Mouse (Mus musculus): ENCODE data around the gene A630095N17Rik. TPM values are rescaled to one million over a fixed set of nuclear protein-coding genes. Genes with fewer than 3 reads are reported as not detected.

A630095N17Rik gene
- polyA plus RNA-seq, 1 experiment from 2014 or later = not detected

DNA sequence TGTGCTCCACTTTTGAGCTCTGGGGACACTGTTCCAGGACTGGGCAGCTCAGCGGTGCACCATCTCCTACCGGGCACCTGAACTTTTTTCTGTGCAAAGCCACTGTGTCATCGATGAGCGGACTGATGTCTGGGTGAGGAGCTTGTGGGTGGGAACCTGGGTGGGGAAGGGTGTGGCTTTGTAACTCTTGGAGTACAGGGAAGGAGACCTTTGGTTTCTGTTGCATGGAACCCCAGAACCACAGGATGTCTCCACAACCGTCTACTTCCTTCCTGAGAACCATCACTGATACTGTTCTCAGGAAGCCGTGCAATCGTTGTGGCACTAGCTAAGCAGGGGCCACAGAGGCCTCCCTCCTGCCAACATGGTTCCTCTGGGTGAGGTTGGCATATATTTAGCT is 18.8 kb downstream of the A630095N17Rik start:
- no peak overlapping the region for H3K9ac ChIP-seq (ENCODE audit: low read depth, low read length)
- H3K27me3 ChIP-seq (ENCODE audit: control insufficient read depth, insufficient read depth, low read depth, low read length) = peaks cover 10% of the 10 kb centered on the region; the same call in 1 of the 2 replicates
- H3K27ac ChIP-seq (ENCODE audit: low read length) = no peak overlapping the region
- no peak overlapping the region for H3K4me2 ChIP-seq (ENCODE audit: low read length)
- H3K4me1 ChIP-seq (ENCODE audit: control insufficient read depth, insufficient read depth, low read length) = peaks cover 40% of the 10 kb centered on the region
- no peaks in the 10 kb centered on the region for H3K9me3 ChIP-seq (replicated peaks; ENCODE audit: control insufficient read depth, low read length, poor library complexity, severe bottlenecking)
- peaks cover 9% of the 10 kb centered on the region for H3K36me3 ChIP-seq (ENCODE audit: control insufficient read depth, insufficient read depth, low read length)
- no peak for ATAC-seq
- no peak overlapping the region for H3K4me3 ChIP-seq (ENCODE audit: low read depth, low read length)
- WGBS = 94% methylated on average over 7 of the region's 7 CpGs

DNA sequence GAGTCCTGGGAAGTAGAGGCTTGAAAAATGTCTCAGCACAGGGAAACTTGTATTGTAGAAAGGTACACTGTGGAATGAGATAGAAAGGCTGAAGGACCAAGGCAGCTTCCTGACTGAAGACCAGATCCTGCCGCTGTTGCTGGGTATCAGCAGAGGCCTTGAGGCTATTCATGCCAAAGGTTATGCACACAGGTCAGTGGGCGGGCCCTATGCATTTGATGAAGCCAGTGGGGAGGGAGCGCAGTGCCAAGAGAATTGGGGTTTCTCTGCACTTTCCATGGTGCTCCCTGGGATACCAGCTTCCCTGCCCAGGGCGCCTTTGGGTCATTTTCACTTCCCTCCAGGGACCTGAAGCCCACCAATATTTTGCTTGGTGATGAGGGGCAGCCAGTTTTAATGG is 19.4 kb downstream of the A630095N17Rik start:
- peaks cover 9% of the 10 kb centered on the region for H3K36me3 ChIP-seq (ENCODE audit: control insufficient read depth, insufficient read depth, low read length)
- no peak for ATAC-seq
- H3K9me3 ChIP-seq (replicated peaks; ENCODE audit: control insufficient read depth, low read length, poor library complexity, severe bottlenecking) = no peaks in the 10 kb centered on the region
- 0 out of 2 replicates have a peak, but pooled peaks cover 6% of the 10 kb centered on the region for H3K27me3 ChIP-seq (ENCODE audit: control insufficient read depth, insufficient read depth, low read depth, low read length)
- H3K4me2 ChIP-seq (ENCODE audit: low read length) = no peak overlapping the region
- H3K27ac ChIP-seq (ENCODE audit: low read length) = no peak overlapping the region
- no peak overlapping the region for H3K9ac ChIP-seq (ENCODE audit: low read depth, low read length)
- WGBS = 86% methylated on average over 4 of the region's 4 CpGs
- peaks cover 41% of the 10 kb centered on the region for H3K4me1 ChIP-seq (ENCODE audit: control insufficient read depth, insufficient read depth, low read length)
- H3K4me3 ChIP-seq (ENCODE audit: low read depth, low read length) = no peak overlapping the region

DNA sequence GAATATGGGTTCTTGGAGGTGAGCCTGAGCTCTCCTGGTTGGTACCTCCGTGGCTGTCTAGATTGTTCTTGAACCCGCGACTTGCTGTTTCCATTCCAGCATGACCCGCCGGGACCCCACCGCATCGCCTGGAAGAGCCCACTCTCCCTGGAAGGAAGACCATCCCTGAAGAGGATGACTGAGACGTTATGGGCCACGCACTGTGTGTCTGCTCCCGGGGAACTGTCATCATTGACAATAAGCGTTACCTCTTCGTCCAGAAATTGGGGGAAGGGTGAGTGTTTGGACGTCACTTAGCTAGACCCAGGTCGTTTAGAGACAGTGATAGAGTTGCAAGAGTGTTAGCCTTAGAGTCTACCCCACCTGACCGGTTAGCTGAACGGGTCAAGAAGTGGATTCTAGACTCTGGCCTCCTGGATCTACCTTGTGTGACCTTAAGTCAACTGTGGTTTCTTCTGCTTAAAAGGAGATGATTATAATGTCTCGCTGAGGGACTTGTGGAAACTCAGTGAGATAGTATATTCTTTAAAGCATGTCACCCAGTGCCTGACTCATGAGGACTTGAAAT is 20.7 kb downstream of the A630095N17Rik start:
- H3K4me1 ChIP-seq (ENCODE audit: control insufficient read depth, insufficient read depth, low read length) = peaks cover 41% of the 10 kb centered on the region

DNA sequence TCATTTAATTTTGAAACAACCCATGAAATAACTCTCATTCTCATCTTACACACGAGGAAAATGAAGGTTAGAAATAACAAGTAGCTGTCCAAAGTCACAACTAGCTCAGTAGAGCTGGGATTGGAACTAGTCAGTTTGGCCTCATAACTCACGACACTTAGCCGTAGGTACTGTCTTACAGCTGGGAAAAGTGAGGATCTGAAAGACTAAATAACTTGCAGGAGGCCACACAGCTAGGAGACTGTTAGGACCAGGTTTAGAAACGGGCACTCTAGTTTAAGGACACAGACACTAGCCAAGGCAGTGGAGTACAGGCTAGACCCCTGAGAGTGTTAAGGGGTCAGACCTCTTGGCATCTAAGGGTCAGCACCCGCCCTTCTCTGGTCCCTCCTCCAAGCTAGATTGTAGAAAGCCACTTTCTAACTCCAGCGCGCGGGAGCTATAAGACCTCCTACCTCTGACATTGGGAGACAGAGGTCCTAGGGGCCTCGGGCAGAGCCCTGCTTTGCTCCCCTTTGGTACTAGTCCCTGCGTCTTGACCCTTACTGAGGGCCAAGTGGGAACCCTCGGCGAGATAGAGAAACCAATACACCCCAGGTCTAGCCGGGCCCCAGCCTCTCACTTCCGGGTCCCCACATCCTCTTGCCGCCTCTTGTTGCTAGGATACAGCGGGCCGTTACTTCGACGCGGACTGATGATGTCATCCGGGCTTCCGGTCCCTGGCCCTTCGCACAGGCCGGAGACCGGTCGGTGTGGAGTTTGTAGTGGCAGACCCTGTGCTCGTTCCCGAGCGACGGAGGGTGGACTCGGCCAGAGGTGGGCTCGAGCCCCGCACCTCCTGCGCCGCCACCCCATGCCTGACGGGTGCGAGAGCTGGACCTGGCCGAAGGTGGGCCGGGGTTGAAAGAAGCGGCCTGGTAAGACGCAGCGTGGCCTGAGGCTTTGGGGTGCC is 21.5 kb downstream of the A630095N17Rik start, which contains the start of the genes Glb1l and Stk16:
TSS of gene Glb1l (minus strand) at position 678 of the 952 bp plus-strand sequence.
TSS of gene Stk16 (plus strand) at position 703 of the 952 bp plus-strand sequence.
- no peaks in the 10 kb centered on the region for H3K9me3 ChIP-seq (replicated peaks; ENCODE audit: control insufficient read depth, low read length, poor library complexity, severe bottlenecking)
- peak within 1 kb of the TSS; percentile 85 for H3K9ac ChIP-seq (ENCODE audit: low read depth, low read length)
- peak within 1 kb of the TSS; percentile 69 for H3K4me3 ChIP-seq (ENCODE audit: low read depth, low read length)
- no peaks in the 10 kb centered on the region for H3K27me3 ChIP-seq (ENCODE audit: control insufficient read depth, insufficient read depth, low read depth, low read length)
- peak within 1 kb of the TSS; percentile 9; the same call in 1 of the 2 replicates for H3K27ac ChIP-seq (ENCODE audit: low read length)
- peak within 1 kb of the TSS; percentile 98 for H3K4me2 ChIP-seq (ENCODE audit: low read length)
- H3K4me1 ChIP-seq (ENCODE audit: control insufficient read depth, insufficient read depth, low read length) = peaks cover 41% of the 10 kb centered on the region
- peaks cover 9% of the 10 kb centered on the region for H3K36me3 ChIP-seq (ENCODE audit: control insufficient read depth, insufficient read depth, low read length)
- peak; percentile 96 for ATAC-seq
- 6% methylated on average over 42 of the region's 42 CpGs for WGBS

More for the DNA sequence above, 20.7 kb downstream of the A630095N17Rik start:
- H3K4me2 ChIP-seq (ENCODE audit: low read length) = peak overlapping the region; percentile 98
- H3K27ac ChIP-seq (ENCODE audit: low read length) = no peak overlapping the region
- ATAC-seq = peak; percentile 36; the same call in 1 of the 2 replicates
- peak overlapping the region; percentile 69 for H3K4me3 ChIP-seq (ENCODE audit: low read depth, low read length)
- peak overlapping the region; percentile 85 for H3K9ac ChIP-seq (ENCODE audit: low read depth, low read length)
- no peaks in the 10 kb centered on the region for H3K27me3 ChIP-seq (ENCODE audit: control insufficient read depth, insufficient read depth, low read depth, low read length)
- 12% methylated on average over 17 of the region's 17 CpGs for WGBS
- H3K9me3 ChIP-seq (replicated peaks; ENCODE audit: control insufficient read depth, low read length, poor library complexity, severe bottlenecking) = no peaks in the 10 kb centered on the region
- H3K36me3 ChIP-seq (ENCODE audit: control insufficient read depth, insufficient read depth, low read length) = peaks cover 9% of the 10 kb centered on the region

DNA sequence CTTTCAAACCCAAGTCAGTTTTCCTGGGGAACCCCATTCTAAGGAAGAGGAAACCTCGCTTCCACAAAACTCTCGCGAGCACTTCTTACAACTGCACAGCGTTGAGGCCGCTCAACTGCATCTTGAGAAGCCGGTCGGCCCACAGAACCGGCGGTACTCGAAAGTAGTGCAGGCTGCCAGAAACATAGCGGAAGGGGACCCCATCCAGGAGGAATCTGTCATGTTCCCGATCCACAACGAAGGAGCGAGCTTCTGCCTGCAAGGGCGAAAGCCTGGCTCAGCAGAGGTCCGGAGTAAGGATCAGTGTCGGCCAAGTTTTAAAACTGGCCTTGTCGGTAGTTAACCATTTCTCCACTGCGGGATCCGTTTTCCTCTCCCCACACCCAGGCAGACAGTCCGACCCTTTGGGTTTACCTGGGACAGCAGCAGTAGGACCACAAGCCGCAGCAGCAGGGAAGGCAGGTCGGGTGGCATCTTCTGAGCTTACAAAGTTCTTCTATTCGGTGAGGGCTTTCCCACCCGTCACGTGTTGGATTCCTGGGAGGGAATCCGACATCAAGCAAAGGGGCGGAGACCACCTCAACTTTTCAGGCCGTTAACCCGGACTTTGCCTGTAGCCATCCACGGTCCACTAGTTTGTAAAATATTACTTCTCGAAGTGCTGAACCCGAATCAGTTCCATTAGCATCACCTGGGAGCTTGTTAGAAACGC is 22.8 kb downstream of the A630095N17Rik start:
- WGBS = 13% methylated on average over 34 of the region's 34 CpGs

DNA sequence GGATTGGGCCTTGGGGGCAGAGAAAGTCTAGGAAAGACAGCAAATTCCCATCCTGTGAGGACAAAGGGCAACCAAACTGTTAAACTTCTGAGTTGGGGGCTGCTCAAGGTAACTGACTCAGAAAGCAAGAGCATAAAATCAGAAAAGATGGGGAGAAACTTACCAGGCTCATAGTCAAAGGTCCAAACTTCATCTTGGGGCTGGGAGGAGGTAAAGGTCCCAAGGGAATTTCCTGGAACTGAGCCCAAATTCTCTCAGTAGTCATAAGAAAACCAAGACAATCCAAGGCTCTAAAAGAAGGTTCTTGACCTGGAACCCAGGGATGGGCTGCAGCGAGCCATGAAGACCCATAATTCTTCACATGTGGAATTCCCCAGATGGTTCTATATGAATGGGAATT is 30.7 kb downstream of the A630095N17Rik start:
- Histone ChIP-seq H3K27me3 (ENCODE audit: control insufficient read depth, insufficient read depth, low read depth, low read length) (no peaks in the 10 kb centered on the region), H3K4me1 (ENCODE audit: control insufficient read depth, insufficient read depth, low read length) (no peaks in the 10 kb centered on the region), H3K36me3 (ENCODE audit: control insufficient read depth, insufficient read depth, low read length) (peaks cover 23% of the 10 kb centered on the region), H3K9ac (ENCODE audit: low read depth, low read length) (no peak overlapping the region), H3K4me3 (ENCODE audit: low read depth, low read length) (no peak overlapping the region), H3K9me3 (replicated peaks; ENCODE audit: control insufficient read depth, low read length, poor library complexity, severe bottlenecking) (no peaks in the 10 kb centered on the region), H3K27ac (ENCODE audit: low read length) (no peak overlapping the region), H3K4me2 (ENCODE audit: low read length) (no peak overlapping the region)
- no peak for ATAC-seq
- 93% methylated on average over 1 of the region's 1 CpGs for WGBS

More for the DNA sequence above, 22.8 kb downstream of the A630095N17Rik start:
- no peaks in the 10 kb centered on the region for H3K27me3 ChIP-seq (ENCODE audit: control insufficient read depth, insufficient read depth, low read depth, low read length)
- H3K4me3 ChIP-seq (ENCODE audit: low read depth, low read length) = peak overlapping the region; percentile 24
- H3K36me3 ChIP-seq (ENCODE audit: control insufficient read depth, insufficient read depth, low read length) = peaks cover 4% of the 10 kb centered on the region
- H3K4me2 ChIP-seq (ENCODE audit: low read length) = peak overlapping the region; percentile 50
- H3K4me1 ChIP-seq (ENCODE audit: control insufficient read depth, insufficient read depth, low read length) = peaks cover 41% of the 10 kb centered on the region
- H3K9ac ChIP-seq (ENCODE audit: low read depth, low read length) = peak overlapping the region; percentile 58
- H3K27ac ChIP-seq (ENCODE audit: low read length) = no peak overlapping the region
- H3K9me3 ChIP-seq (replicated peaks; ENCODE audit: control insufficient read depth, low read length, poor library complexity, severe bottlenecking) = no peaks in the 10 kb centered on the region
- no peak for ATAC-seq

DNA sequence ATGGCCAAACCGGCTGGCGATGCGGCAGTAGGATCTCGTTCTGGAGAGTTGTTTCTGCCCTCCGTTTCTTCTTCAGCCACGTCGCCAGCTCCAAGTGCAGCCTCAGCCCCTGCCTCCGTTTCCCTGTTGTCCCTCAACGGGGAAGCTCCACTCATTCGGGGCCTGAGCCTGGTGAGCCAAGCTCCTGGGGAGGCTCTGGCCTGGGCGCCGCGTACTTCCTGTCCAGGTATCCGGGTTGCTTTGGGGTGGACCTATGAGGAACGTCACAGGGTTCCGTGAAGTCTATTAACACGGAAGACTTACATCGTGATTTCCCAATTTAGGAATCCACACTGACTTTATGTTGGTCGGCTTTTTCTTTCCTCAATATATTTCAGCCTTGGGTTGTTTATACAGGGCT is 39.5 kb downstream of the A630095N17Rik start:
- peak overlapping the region; percentile 78 for H3K4me3 ChIP-seq (ENCODE audit: low read depth, low read length)
- WGBS = under 1% methylated on average over 19 of the region's 19 CpGs

DNA sequence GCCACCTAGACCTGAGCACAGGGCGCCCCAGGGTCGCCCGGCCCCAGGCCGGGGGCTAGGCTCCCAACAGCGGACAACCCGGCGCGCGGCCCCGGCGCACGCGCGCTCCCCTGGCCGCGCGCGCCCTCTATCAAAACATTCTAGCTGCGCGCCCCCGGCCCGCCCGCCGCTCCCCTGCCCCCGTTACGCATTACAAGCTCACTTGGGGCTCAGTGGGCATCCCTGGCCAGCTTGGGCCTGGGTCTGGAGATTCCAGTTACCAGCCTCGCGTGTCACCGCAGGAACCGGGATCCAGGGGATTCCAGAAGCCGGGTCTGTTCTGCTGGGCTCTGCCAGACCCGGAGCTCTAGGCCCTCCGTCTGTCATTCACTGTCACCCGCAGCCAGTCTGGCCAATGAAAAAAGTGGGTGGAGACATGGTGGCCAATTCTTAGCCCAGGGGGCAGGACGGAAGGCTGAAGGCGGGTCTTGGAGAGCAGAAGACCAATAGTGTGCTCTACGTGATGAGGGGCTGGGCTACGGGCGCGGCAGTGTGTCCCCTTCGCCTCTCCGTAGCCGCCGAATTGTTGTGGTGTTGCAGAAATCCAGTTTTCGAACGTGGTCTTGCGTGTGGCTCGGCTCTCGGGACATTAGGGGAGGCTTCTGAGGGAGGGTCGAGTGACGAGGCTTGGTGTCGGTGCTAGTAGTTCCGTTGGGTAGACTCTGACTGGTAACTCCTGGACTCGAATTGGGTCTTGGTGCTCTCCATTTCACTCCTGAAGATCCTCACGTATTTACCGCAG is 40.1 kb downstream of the A630095N17Rik start, which contains the start of the genes Ankzf1 and Atg9a:
TSS of gene Ankzf1 (plus strand) at position 530 of the 781 bp plus-strand sequence.
TSS of gene Atg9a (minus strand) at position 575 of the 781 bp plus-strand sequence.
- H3K4me1 ChIP-seq (ENCODE audit: control insufficient read depth, insufficient read depth, low read length) = peaks cover 24% of the 10 kb centered on the region
- no peaks in the 10 kb centered on the region for H3K9me3 ChIP-seq (replicated peaks; ENCODE audit: control insufficient read depth, low read length, poor library complexity, severe bottlenecking)
- peak within 1 kb of the TSS; percentile 98 for H3K27ac ChIP-seq (ENCODE audit: low read length)
- H3K9ac ChIP-seq (ENCODE audit: low read depth, low read length) = peak within 1 kb of the TSS; percentile 90
- H3K4me3 ChIP-seq (ENCODE audit: low read depth, low read length) = peak within 1 kb of the TSS; percentile 78
- under 1% methylated on average over 56 of the region's 56 CpGs for WGBS
- peak; percentile 99 for ATAC-seq
- H3K27me3 ChIP-seq (ENCODE audit: control insufficient read depth, insufficient read depth, low read depth, low read length) = no peaks in the 10 kb centered on the region
- H3K4me2 ChIP-seq (ENCODE audit: low read length) = peak within 1 kb of the TSS; percentile 99
- H3K36me3 ChIP-seq (ENCODE audit: control insufficient read depth, insufficient read depth, low read length) = peaks cover 26% of the 10 kb centered on the region

More for the DNA sequence above, 39.5 kb downstream of the A630095N17Rik start:
- peak; percentile 15 for ATAC-seq
- peak overlapping the region; percentile 90 for H3K9ac ChIP-seq (ENCODE audit: low read depth, low read length)
- peak overlapping the region; percentile 98 for H3K27ac ChIP-seq (ENCODE audit: low read length)
- H3K9me3 ChIP-seq (replicated peaks; ENCODE audit: control insufficient read depth, low read length, poor library complexity, severe bottlenecking) = no peaks in the 10 kb centered on the region
- peaks cover 26% of the 10 kb centered on the region for H3K36me3 ChIP-seq (ENCODE audit: control insufficient read depth, insufficient read depth, low read length)
- peaks cover 24% of the 10 kb centered on the region for H3K4me1 ChIP-seq (ENCODE audit: control insufficient read depth, insufficient read depth, low read length)
- no peaks in the 10 kb centered on the region for H3K27me3 ChIP-seq (ENCODE audit: control insufficient read depth, insufficient read depth, low read depth, low read length)
- peak overlapping the region; percentile 99 for H3K4me2 ChIP-seq (ENCODE audit: low read length)
